Mouse (Mus musculus) cerebellum, adult 2 months (tissue): ENCODE measurements at regions not wholly inside any gene's neighbourhood (a gene's known extent, or its start where the extent isn't known, plus 50 kb on each side); places are given as distances from the start of the nearest gene placed in this dataset.

Source experiments
- DNase-seq, 2 experiments: peaks; one replicate each; pipeline ENCODE4 v3.0.0; 2021
- H3K27ac ChIP-seq: fragments of 200-500 bp; 2 replicates; pipeline ENCODE4 v1.5.1; 2012; ENCODE audit warnings: low read length, control low read depth, inconsistent platforms; ENCODE audit not compliant: insufficient read depth
- H3K27me3 ChIP-seq: fragments of 200-500 bp; 2 replicates; pipeline ENCODE4 v1.6.1; 2012; ENCODE audit warnings: inconsistent platforms, mild to moderate bottlenecking, low read length, moderate library complexity; ENCODE audit not compliant: control insufficient read depth, insufficient read depth
- H3K4me1 ChIP-seq: fragments of 200-500 bp; 2 replicates; pipeline ENCODE4 v1.6.1; 2011; ENCODE audit warnings: low read length; ENCODE audit not compliant: control insufficient read depth, insufficient read depth
- H3K4me3 ChIP-seq: fragments of 200-500 bp; replicated peaks from 2 replicates; pipeline ENCODE3; 2011; ENCODE audit warnings: mild to moderate bottlenecking, low read depth, low read length, control low read depth; ENCODE audit not compliant: insufficient read depth
- CTCF ChIP-seq: fragments of 200-500 bp; IDR thresholded peaks from 2 replicates; pipeline ENCODE4 v1.5.1; 2011; ENCODE audit warnings: low read depth, mild to moderate bottlenecking, control low read depth, low read length, moderate library complexity, borderline replicate concordance; ENCODE audit not compliant: insufficient read depth
- POLR2A ChIP-seq: fragments of 200-500 bp; IDR thresholded peaks from 2 replicates; pipeline ENCODE4 v1.6.1; 2011; ENCODE audit warnings: low read length, control low read depth, borderline replicate concordance; ENCODE audit not compliant: insufficient read depth
- WGBS: fragments of 180-500 bp; shearing (Covaris S2); methylation state at CpG from one replicate; pipeline ENCODE4 v1.1.7; 2018; 5-methylcytosine and 5-hydroxymethylcytosine counted together

DNA sequence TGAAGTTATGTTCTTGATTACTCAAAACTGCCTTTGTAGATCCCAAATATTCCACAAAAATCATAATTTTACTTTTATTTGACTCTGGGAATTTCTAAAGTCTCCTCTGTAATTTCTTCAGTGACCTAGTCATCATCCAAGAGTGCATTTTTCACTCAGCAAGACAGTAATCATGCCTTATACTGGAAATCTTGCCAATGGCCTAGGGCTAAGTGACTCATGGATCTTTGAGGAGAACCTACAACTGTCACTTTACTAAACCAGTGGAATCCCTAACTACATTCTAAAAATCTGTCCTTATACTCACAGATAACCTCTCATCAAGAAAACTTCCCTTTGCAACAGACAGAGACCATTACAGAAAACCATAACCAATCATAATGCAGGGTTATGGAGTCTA lies 98.0 kb upstream of the Tbc1d5 start:
- DNase-seq = peak in 1 of 2 experiments; percentile 3
- H3K4me3 ChIP-seq = no peak overlapping the region

DNA sequence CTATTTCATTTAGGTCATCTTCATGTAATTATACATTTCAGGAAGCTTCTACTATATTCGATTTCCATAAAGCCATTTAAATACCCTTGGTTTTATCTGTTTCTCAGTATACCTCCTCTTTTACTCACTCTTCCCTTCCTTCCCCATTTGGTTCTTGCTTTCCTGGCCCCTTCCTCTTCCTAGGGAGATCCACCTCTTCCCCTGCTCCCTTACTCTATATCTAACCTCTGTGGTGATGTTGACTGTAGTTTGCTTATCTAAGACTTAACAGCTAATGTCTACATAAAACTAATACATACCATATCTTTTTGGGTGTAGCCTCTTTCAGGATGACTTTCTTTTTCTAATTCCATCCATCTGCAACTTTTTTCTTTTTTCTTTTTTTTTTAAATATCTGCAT lies 92.9 kb upstream of the Tbc1d5 start:
- H3K27ac ChIP-seq = no peak overlapping the region
- DNase-seq = no peak
- no peak overlapping the region for H3K4me3 ChIP-seq
- H3K27me3 ChIP-seq = no peaks in the 10 kb centered on the region
- WGBS = 70% methylated on average over 1 of the region's 1 CpGs
- H3K4me1 ChIP-seq = no peaks in the 10 kb centered on the region
- TF ChIP-seq CTCF (no peak), POLR2A (no peak)

More for the DNA sequence above, 98.0 kb upstream of the Tbc1d5 start:
- Histone ChIP-seq H3K27me3 (no peaks in the 10 kb centered on the region), H3K27ac (no peak overlapping the region), H3K4me1 (no peaks in the 10 kb centered on the region)
- TF ChIP-seq CTCF (no peak), POLR2A (no peak)

DNA sequence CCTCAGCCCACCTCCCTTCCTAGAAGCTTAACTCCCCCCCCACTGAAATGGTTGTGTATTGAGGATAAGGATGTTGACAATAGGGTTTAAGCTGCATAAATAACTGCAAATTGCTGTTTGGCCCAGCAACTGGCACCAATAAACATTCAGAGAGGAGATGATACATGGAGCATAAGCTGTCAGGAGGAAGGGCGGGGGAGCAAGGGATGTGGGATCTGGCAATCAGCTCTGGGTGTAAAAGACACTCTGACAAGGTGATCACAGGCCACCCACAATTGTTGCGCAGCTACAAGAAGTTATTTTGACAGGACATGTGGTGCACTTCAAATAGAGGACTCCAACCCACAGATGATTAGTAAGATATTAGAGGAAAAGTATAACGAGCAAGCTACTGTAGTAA lies 83.8 kb upstream of the Tbc1d5 start:
- TF ChIP-seq POLR2A (no peak), CTCF (no peak)
- no peaks in the 10 kb centered on the region for H3K27me3 ChIP-seq
- no peak for DNase-seq
- H3K4me1 ChIP-seq = no peaks in the 10 kb centered on the region
- 54% methylated on average over 3 of the region's 3 CpGs for WGBS
- no peak overlapping the region for H3K27ac ChIP-seq
- H3K4me3 ChIP-seq = no peak overlapping the region

DNA sequence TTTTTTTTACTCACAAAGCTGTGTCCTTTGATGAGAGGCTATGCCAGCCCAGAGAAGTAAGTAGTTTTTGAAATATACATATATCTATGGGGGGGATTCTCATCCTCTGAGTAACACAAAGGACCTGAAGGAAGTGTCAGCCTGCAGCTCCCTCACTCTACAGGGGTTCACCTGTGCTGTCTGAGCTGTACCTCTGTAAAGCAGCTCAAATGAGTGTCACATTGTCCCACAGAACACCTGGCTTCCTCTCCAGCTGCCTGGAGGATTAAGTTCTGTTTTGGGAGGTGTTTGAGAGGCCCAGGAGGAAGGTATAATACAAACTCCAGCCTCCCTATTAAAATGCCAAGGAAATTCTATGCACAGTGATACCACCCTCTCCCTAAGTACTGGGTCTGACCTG lies 83.3 kb upstream of the Tbc1d5 start:
- Histone ChIP-seq H3K27ac (no peak overlapping the region), H3K4me3 (no peak overlapping the region), H3K4me1 (no peaks in the 10 kb centered on the region), H3K27me3 (no peaks in the 10 kb centered on the region)
- TF ChIP-seq POLR2A (no peak), CTCF (no peak)
- no peak for DNase-seq

DNA sequence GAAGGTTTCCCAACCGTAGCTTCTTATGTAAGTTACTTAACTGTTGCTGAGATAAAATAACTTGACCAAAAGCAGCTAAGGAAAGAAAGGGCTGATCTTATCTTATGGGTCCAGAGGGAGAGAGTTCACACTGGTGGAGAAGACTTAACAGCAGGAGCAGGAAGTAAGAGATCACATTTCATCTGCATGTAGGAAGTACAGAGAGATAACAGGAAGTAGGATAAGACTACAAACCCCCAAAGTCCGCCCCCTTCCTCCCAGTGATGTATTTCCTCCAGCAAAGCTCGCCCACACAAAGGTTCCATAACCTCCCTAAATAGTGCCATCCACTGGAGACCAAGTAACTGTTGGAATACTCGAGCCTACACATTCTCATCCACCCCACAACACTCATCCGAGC lies 79.2 kb upstream of the Tbc1d5 start:
- H3K4me3 ChIP-seq = no peak overlapping the region
- no peaks in the 10 kb centered on the region for H3K4me1 ChIP-seq
- no peaks in the 10 kb centered on the region for H3K27me3 ChIP-seq
- H3K27ac ChIP-seq = no peak overlapping the region
- WGBS = 83% methylated on average over 5 of the region's 5 CpGs
- no peak for TF ChIP-seq POLR2A
- no peak for TF ChIP-seq CTCF
- no peak for DNase-seq

DNA sequence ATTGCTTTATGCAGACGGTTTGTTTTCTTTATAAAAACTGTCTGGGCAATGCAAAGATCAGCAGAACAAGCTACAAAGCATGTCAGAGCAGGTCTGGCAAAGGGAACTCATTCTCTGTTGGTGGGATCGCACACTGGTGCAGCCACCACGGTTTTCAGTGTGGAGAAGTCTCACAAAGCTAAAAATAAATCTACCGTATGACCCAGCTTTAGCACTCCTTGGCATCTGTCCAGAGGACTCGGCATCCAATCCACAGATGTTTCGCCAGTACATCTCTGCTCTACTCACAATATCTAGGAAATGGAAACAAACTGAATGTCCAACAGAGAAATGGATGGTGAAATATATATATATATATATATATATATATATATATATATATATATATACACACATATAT lies 69.4 kb upstream of the Tbc1d5 start:
- H3K27me3 ChIP-seq = no peaks in the 10 kb centered on the region
- TF ChIP-seq CTCF (no peak), POLR2A (no peak)
- H3K4me3 ChIP-seq = no peak overlapping the region
- DNase-seq = peak in 1 of 2 experiments; percentile 1
- H3K27ac ChIP-seq = no peak overlapping the region
- 22% methylated on average over 6 of the region's 6 CpGs for WGBS
- H3K4me1 ChIP-seq = no peaks in the 10 kb centered on the region

DNA sequence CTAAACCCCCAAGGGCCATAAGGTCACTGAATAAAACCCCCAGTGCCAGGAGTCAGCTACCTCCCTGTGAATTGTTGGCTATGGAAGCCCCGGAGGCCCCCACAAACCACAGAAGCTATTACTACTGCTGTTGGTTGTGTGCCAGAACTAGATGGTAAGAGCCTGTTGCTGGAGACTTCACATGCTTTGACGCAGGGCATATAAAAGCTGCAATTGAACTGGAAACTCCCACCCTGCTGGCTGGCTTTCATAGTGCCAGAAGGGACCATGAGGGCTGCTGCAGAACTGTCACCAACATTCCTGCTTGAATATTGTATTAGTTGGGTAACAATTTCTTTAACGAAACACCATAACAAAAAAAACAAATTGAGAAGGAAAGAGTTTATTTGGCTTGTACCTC lies 66.9 kb upstream of the Tbc1d5 start:
- no peaks in the 10 kb centered on the region for H3K27me3 ChIP-seq
- H3K4me1 ChIP-seq = no peaks in the 10 kb centered on the region
- no peak overlapping the region for H3K27ac ChIP-seq
- no peak for DNase-seq
- 11% methylated on average over 3 of the region's 3 CpGs for WGBS
- TF ChIP-seq CTCF = no peak
- TF ChIP-seq POLR2A = no peak
- no peak overlapping the region for H3K4me3 ChIP-seq

DNA sequence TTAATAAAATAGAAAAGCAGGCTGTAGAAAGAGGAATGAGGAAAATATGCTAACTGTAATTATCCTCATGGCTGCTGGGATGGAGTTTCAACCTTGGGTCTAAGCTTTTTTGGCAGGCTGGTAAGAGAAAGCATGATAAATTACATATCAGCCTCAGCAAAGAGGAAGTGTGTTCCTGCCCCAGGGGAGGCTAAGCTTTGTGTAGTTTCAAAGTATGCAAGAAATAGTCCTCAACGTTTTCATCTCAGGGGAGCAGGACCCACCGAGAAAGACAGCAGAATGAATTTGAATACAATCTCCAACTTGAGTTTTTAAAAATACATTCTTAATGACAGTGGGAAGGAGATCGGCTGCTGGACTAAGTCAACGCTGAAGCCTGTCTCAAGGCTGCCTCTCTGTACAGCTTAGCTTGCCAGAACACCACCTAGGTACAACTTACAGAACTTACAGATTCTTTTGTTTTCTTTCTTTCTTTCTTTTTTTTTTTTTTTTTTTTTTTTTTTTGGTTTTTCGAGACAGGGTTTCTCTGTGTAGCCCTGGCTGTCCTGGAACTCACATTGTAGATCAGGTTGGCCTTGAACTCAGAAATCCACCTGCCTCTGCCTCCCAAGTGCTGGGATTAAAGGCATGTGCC lies 61.3 kb upstream of the Tbc1d5 start:
- 68% methylated on average over 5 of the region's 5 CpGs for WGBS
- Histone ChIP-seq H3K27me3 (no peaks in the 10 kb centered on the region), H3K4me1 (no peaks in the 10 kb centered on the region), H3K4me3 (no peak overlapping the region), H3K27ac (no peak overlapping the region)
- no peak for DNase-seq
- no peak for TF ChIP-seq POLR2A
- TF ChIP-seq CTCF = no peak

DNA sequence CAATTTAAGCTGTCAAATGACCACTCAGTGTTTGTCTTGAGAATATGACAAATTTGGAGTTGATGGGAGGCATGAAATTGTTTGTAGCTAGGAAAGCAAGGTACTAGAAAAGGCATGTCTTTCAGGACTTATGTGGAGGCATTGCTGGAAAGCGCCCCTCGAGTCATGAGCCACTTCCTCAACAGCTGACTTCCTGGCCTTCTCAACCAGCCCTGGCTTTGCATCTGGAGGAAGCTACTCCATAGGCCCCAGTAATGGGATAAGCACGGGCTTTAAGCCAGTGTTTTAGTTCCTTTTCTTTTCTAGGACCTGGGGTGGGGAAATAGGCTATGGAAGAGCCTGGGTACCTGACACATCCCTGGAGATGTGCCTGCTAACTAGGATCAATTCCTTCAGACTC lies 60.3 kb upstream of the Tbc1d5 start:
- 69% methylated on average over 3 of the region's 3 CpGs for WGBS
- DNase-seq = no peak
- TF ChIP-seq POLR2A = no peak
- no peak for TF ChIP-seq CTCF
- Histone ChIP-seq H3K27me3 (no peaks in the 10 kb centered on the region), H3K27ac (no peak overlapping the region), H3K4me1 (no peaks in the 10 kb centered on the region), H3K4me3 (no peak overlapping the region)
